Mouse (Mus musculus) cerebellum, adult 2 months (tissue): ENCODE results near the gene Phf2.

ENCODE experiments used
- CTCF ChIP-seq: fragments of 200-500 bp; IDR thresholded peaks from 2 replicates; pipeline ENCODE4 v1.5.1; 2011; ENCODE audit warnings: low read depth, mild to moderate bottlenecking, control low read depth, low read length, moderate library complexity, borderline replicate concordance; ENCODE audit not compliant: insufficient read depth
- POLR2A ChIP-seq: fragments of 200-500 bp; IDR thresholded peaks from 2 replicates; pipeline ENCODE4 v1.6.1; 2011; ENCODE audit warnings: low read length, control low read depth, borderline replicate concordance; ENCODE audit not compliant: insufficient read depth

GRCm38 (mm10) chr13:48913141-48913540, 42.2 kb upstream of the Phf2 start:
- no peak for TF ChIP-seq POLR2A
- TF ChIP-seq CTCF: no peak
